Mouse (Mus musculus) neutrophil, adult 83 days (primary cell): ENCODE results near the gene Skap1. TPM values are rescaled to one million over a fixed set of nuclear protein-coding genes. Genes with fewer than 3 reads are reported as not detected.

Experiments used
- total RNA-seq, 2 experiments: library from RNA; stranded (reverse); gene quantifications; one replicate each; pipeline ENCODE4 v1.2.4; 2023

Gene Skap1
- 1 to 10 TPM in 1 of 2 experiments, under 1 TPM in 1; 0.72 to 1.2 TPM for total RNA-seq

GRCm38 (mm10) chr11:96463986-96464715 lies at the start of gene Skap1:
Skap1 (plus strand) TSS chr11:96464593.

GRCm38 (mm10) chr11:96776968-96777962 lies 312.9 kb downstream of the Skap1 start, which contains the start of gene Snx11:
Snx11 (minus strand) TSS chr11:96777559.

GRCm38 (mm10) chr11:96788871-96789795 lies 324.7 kb downstream of the Skap1 start, which contains the start of gene Cbx1:
Cbx1 (plus strand) TSS chr11:96789127.

Other genes starting within 250 kb of the Skap1 start
- gene Hoxb9, start 193.1 kb upstream of the Skap1 start, total RNA-seq = not detected
- gene Hoxb8, start 182.7 kb upstream of the Skap1 start, total RNA-seq = not detected
- gene Hoxb7, start 178.0 kb upstream of the Skap1 start, total RNA-seq = not detected
- gene Hoxb6, start 172.1 kb upstream of the Skap1 start, total RNA-seq = not detected
- gene Hoxb5, start 161.3 kb upstream of the Skap1 start, total RNA-seq = not detected
- 1 to 10 TPM; 2.2 to 5.1 TPM for gene Hoxb4, start 146.3 kb upstream of the Skap1 start, total RNA-seq
- gene Hoxb3, start 141.3 kb upstream of the Skap1 start, total RNA-seq = 1 to 10 TPM in 1 of 2 experiments, under 1 TPM in 1; 0.99 to 1.7 TPM
- gene Hoxb2, start 114.1 kb upstream of the Skap1 start, total RNA-seq = not detected
- 1 to 10 TPM in 1 of 2 experiments, under 1 TPM in 1; 0.70 to 1.1 TPM for gene Hoxb1, start 98.8 kb upstream of the Skap1 start, total RNA-seq